Mouse (Mus musculus): Measurements from ENCODE around the gene Hcn1. TPM values are rescaled to one million over a fixed set of nuclear protein-coding genes. Genes with fewer than 3 reads are reported as not detected.

Gene Hcn1
- polyA plus RNA-seq, 2 experiments: 0.06 to 0.21 TPM

DNA sequence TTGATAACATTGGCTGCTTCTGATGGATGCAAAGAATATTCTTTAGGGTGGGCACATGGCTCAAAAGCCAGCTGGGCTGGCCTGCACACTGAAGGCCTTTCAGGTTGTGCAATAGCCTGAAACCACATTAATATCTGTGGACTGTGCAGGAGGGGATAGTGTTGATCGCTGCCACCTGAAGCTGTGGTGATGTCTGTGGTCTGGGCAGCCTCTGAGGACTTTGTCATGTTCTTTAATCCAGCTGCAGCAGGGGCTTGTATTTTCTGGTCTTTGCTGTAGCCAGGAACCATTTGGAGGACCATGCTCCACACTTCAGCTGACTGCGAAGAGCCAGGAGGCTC lies 250.6 kb downstream of the Hcn1 start:
- TF ChIP-seq POLR2A (IDR thresholded peaks at IDR 0.05; ENCODE audit: borderline replicate concordance, extremely low read depth, insufficient read depth, insufficient read length): no peak
- no peak overlapping the region for H3K4me2 ChIP-seq (replicated peaks; ENCODE audit: low read depth, low read length, severe bottlenecking)
- no peak overlapping the region for H3K4me3 ChIP-seq (replicated peaks; ENCODE audit: low read length)
- H3K27ac ChIP-seq (replicated peaks; ENCODE audit: low read depth, low read length): no peak overlapping the region
- 98% methylated on average over 2 of the region's 2 CpGs for WGBS
- DNase-seq (ENCODE audit: low spot score): no peak
- H3K36me3 ChIP-seq (ENCODE audit: control insufficient read depth, insufficient read depth, low read length): no peaks in the 10 kb centered on the region
- H3K4me1 ChIP-seq (ENCODE audit: control insufficient read depth, insufficient read depth, low read length): no peaks in the 10 kb centered on the region
- ATAC-seq (ENCODE audit: low FRiP score, low read depth): no peak
- no peaks in the 10 kb centered on the region for H3K27me3 ChIP-seq (ENCODE audit: control insufficient read depth, insufficient read depth, low read length)
- H3K9ac ChIP-seq (ENCODE audit: low read depth, low read length, severe bottlenecking): no peak overlapping the region
- H3K9me3 ChIP-seq (ENCODE audit: control insufficient read depth, low read length): no peaks in the 10 kb centered on the region

DNA sequence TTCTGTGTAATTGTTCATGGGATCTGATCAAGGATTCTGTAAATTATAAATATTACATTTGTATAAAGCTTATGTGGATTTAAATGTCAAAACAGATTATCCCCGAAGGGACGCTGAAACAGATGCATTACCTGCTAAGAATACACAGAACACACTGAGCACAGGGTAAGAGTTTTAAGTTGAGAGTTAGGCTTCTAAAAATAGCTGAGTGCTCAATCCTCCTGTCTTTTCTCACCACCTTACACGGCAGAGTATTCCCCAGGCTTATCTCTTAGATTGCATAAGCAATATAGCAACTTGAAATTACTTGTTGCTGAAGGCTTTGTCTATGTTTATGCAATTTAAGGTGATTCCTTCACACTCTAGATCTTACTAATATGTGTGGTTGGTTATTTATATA lies 256.3 kb downstream of the Hcn1 start:
- no peak for TF ChIP-seq POLR2A (IDR thresholded peaks at IDR 0.05; ENCODE audit: borderline replicate concordance, extremely low read depth, insufficient read depth, insufficient read length)
- no peak for ATAC-seq (ENCODE audit: low FRiP score, low read depth)
- H3K27ac ChIP-seq (replicated peaks; ENCODE audit: low read depth, low read length): no peak overlapping the region

DNA sequence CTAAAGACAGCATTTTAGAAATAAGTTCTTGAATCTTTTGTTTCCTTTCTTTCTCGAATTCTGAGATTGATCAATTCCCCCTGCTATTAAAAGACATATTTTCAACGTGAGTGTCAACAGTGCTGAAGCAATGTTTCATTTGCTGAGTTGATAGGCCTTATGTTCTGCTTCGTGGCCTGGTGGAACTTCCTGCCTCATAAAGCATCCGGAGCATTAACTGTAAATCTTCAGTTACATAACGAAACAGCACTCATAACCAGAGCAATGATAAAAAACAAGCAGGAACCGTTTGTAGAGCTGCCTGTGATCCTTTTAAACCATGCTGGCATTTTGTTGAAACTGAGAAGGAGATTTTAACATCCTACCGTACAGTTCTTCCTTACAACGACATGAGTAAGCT lies 275.7 kb downstream of the Hcn1 start:
- no peak for TF ChIP-seq POLR2A (IDR thresholded peaks at IDR 0.05; ENCODE audit: borderline replicate concordance, extremely low read depth, insufficient read depth, insufficient read length)
- Histone ChIP-seq H3K27ac (replicated peaks; ENCODE audit: low read depth, low read length) (no peak overlapping the region), H3K27me3 (ENCODE audit: control insufficient read depth, insufficient read depth, low read length) (no peaks in the 10 kb centered on the region), H3K36me3 (ENCODE audit: control insufficient read depth, insufficient read depth, low read length) (no peaks in the 10 kb centered on the region), H3K4me1 (ENCODE audit: control insufficient read depth, insufficient read depth, low read length) (no peaks in the 10 kb centered on the region), H3K9ac (ENCODE audit: low read depth, low read length, severe bottlenecking) (no peak overlapping the region), H3K4me2 (replicated peaks; ENCODE audit: low read depth, low read length, severe bottlenecking) (no peak overlapping the region), H3K9me3 (ENCODE audit: control insufficient read depth, low read length) (no peaks in the 10 kb centered on the region), H3K4me3 (replicated peaks; ENCODE audit: low read length) (no peak overlapping the region)
- DNase-seq (ENCODE audit: low spot score) (no peak), ATAC-seq (ENCODE audit: low FRiP score, low read depth) (no peak)
- 39% methylated on average over 8 of the region's 8 CpGs for WGBS

More for the DNA sequence above, 256.3 kb downstream of the Hcn1 start:
- Histone ChIP-seq H3K9ac (ENCODE audit: low read depth, low read length, severe bottlenecking) (no peak overlapping the region), H3K4me2 (replicated peaks; ENCODE audit: low read depth, low read length, severe bottlenecking) (no peak overlapping the region), H3K9me3 (ENCODE audit: control insufficient read depth, low read length) (no peaks in the 10 kb centered on the region), H3K4me1 (ENCODE audit: control insufficient read depth, insufficient read depth, low read length) (no peaks in the 10 kb centered on the region), H3K4me3 (replicated peaks; ENCODE audit: low read length) (no peak overlapping the region), H3K27me3 (ENCODE audit: control insufficient read depth, insufficient read depth, low read length) (no peaks in the 10 kb centered on the region), H3K36me3 (ENCODE audit: control insufficient read depth, insufficient read depth, low read length) (no peaks in the 10 kb centered on the region)
- no peak for DNase-seq (ENCODE audit: low spot score)
- WGBS: 77% methylated on average over 3 of the region's 3 CpGs

DNA sequence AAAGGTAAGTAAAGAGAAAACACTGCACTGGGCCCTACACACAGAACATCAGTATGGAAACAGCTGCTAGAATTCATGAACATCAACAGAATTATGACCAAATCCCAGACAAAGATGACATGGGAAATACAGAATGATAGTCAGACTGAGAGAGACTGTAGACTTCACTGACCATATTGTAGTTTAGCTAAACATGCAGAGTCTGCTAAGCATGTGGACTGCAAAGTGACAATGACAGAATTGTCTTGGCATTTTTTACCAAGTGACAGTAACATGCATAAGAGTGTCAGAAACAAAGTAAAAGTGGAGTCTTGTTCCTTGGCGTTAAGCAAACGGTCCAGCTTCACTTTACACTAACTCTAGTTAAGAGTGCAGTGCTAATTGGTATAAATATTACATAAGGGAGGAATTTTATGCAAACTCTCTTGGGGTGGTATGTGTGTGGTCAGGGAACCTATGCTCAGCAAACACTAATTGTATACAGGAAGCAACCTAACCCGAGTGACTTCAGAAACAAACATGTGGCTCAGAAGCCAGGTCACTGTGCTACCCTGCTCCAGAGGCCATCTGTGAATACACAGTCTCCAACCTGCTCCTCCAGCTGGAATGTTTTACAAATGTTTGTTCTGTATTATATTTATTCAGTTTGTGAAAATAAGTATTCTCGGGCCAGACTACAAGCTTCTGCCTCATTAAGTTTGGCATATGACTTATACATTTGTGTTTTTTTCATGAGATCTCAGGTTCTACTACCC lies 278.5 kb downstream of the Hcn1 start:
- H3K4me1 ChIP-seq (ENCODE audit: control insufficient read depth, insufficient read depth, low read length): no peaks in the 10 kb centered on the region
- TF ChIP-seq POLR2A (IDR thresholded peaks at IDR 0.05; ENCODE audit: borderline replicate concordance, extremely low read depth, insufficient read depth, insufficient read length): no peak
- 56% methylated on average over 4 of the region's 4 CpGs for WGBS
- DNase-seq (ENCODE audit: low spot score) (no peak), ATAC-seq (ENCODE audit: low FRiP score, low read depth) (no peak)
- no peak overlapping the region for H3K27ac ChIP-seq (replicated peaks; ENCODE audit: low read depth, low read length)
- H3K4me3 ChIP-seq (replicated peaks; ENCODE audit: low read length): no peak overlapping the region
- H3K9ac ChIP-seq (ENCODE audit: low read depth, low read length, severe bottlenecking): no peak overlapping the region
- no peaks in the 10 kb centered on the region for H3K36me3 ChIP-seq (ENCODE audit: control insufficient read depth, insufficient read depth, low read length)
- H3K9me3 ChIP-seq (ENCODE audit: control insufficient read depth, low read length): no peaks in the 10 kb centered on the region
- H3K4me2 ChIP-seq (replicated peaks; ENCODE audit: low read depth, low read length, severe bottlenecking): no peak overlapping the region
- H3K27me3 ChIP-seq (ENCODE audit: control insufficient read depth, insufficient read depth, low read length): no peaks in the 10 kb centered on the region

DNA sequence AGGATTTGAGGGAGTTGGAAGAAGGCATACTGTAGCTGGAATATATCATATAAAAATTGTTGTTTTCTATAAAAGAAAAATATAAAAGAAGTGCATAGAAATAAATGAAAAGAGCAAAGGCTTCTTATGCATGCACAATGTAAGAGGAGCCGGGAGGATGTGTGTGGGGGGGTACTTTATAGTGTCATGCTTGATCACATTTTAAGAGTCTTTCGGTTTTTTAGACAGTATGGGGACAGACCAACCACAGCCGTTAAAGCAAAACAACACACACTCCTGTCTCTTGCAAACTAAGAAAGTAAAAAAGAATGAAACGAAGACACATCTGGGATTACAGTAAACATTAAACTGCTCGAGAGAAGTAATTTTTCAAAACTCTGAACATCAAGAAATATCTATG lies 290.0 kb downstream of the Hcn1 start:
- H3K36me3 ChIP-seq (ENCODE audit: control insufficient read depth, insufficient read depth, low read length): no peaks in the 10 kb centered on the region
- ATAC-seq (ENCODE audit: low FRiP score, low read depth): no peak
- no peaks in the 10 kb centered on the region for H3K9me3 ChIP-seq (ENCODE audit: control insufficient read depth, low read length)
- H3K27ac ChIP-seq (replicated peaks; ENCODE audit: low read depth, low read length): no peak overlapping the region
- H3K9ac ChIP-seq (ENCODE audit: low read depth, low read length, severe bottlenecking): no peak overlapping the region
- no peak overlapping the region for H3K4me2 ChIP-seq (replicated peaks; ENCODE audit: low read depth, low read length, severe bottlenecking)
- WGBS: 74% methylated on average over 5 of the region's 5 CpGs
- DNase-seq (ENCODE audit: low spot score): no peak
- H3K4me1 ChIP-seq (ENCODE audit: control insufficient read depth, insufficient read depth, low read length): no peaks in the 10 kb centered on the region
- no peak for TF ChIP-seq POLR2A (IDR thresholded peaks at IDR 0.05; ENCODE audit: borderline replicate concordance, extremely low read depth, insufficient read depth, insufficient read length)
- H3K27me3 ChIP-seq (ENCODE audit: control insufficient read depth, insufficient read depth, low read length): no peaks in the 10 kb centered on the region
- H3K4me3 ChIP-seq (replicated peaks; ENCODE audit: low read length): no peak overlapping the region

Data from limb, embryonic 14.5 days (tissue).